Mouse (Mus musculus): Measurements from ENCODE around the gene Olfr494. TPM values are rescaled to one million over a fixed set of nuclear protein-coding genes. Genes with fewer than 3 reads are reported as not detected.

Gene Olfr494
- not detected in 2 replicates for polyA plus RNA-seq (2012; ENCODE audit: insufficient read depth, low replicate concordance)

- Histone ChIP-seq H3K4me1 (no peaks in the 10 kb centered on the region), H3K4me3 (replicated peaks) (no peak within 1 kb of the TSS), H3K9me3 (peaks cover 4% of the 10 kb centered on the region; the same call in 1 of the 2 replicates), H3K36me3 (replicated peaks; ENCODE audit: low read length) (no peaks in the 10 kb centered on the region), H3K27me3 (replicated peaks) (no peaks in the 10 kb centered on the region)
- no peak for TF ChIP-seq GATA1 (IDR thresholded peaks at IDR 0.05; ENCODE audit: borderline replicate concordance, low read length)
- TF ChIP-seq FLI1 (IDR thresholded peaks at IDR 0.05; ENCODE audit: low read length), result no peak
Observed at GRCm38 (mm10) chr7:108365035-108365434, at the start of gene Olfr494. Gene Olfr494, plus strand, starts transcription at chr7:108365335.

DNA sequence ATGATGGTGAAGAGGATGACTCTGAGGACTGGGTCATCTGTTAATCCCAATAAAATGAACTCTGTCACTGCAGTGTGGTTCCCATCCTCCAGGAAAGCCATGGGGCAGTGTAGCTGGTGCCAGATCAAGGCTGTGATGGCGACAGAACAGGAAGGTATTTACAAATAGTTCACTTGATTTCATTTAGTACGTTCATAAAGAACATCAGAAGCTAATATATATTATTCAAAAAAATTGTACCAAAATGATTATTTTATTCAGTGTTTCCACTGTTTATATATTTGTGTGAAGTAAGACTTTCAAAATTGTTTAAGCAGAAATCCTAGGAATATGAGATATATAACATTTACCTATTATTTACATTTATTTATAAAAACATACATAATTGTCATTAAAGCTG is 41.6 kb upstream of the Olfr494 start, which contains the start of gene Olfr492:
Gene Olfr492, minus strand, starts transcription at position 101 of the 400 bp plus-strand sequence.
- Histone ChIP-seq H3K9me3 (no peaks in the 10 kb centered on the region), H3K36me3 (replicated peaks; ENCODE audit: low read length) (no peaks in the 10 kb centered on the region), H3K4me3 (replicated peaks) (no peak within 1 kb of the TSS), H3K27me3 (replicated peaks) (no peaks in the 10 kb centered on the region), H3K4me1 (no peaks in the 10 kb centered on the region)
- no peak for TF ChIP-seq GATA1 (IDR thresholded peaks at IDR 0.05; ENCODE audit: borderline replicate concordance, low read length)
- TF ChIP-seq FLI1 (IDR thresholded peaks at IDR 0.05; ENCODE audit: low read length), result no peak

- no peaks in the 10 kb centered on the region for H3K9me3 ChIP-seq
- no peak within 1 kb of the TSS for H3K4me3 ChIP-seq (replicated peaks)
- H3K4me1 ChIP-seq, result no peaks in the 10 kb centered on the region
- H3K27me3 ChIP-seq (replicated peaks), result no peaks in the 10 kb centered on the region
- H3K36me3 ChIP-seq (replicated peaks; ENCODE audit: low read length), result no peaks in the 10 kb centered on the region
- TF ChIP-seq GATA1 (IDR thresholded peaks at IDR 0.05; ENCODE audit: borderline replicate concordance, low read length), result no peak
- no peak for TF ChIP-seq FLI1 (IDR thresholded peaks at IDR 0.05; ENCODE audit: low read length)
Observed at GRCm38 (mm10) chr7:108346879-108347278, 18.3 kb upstream of the Olfr494 start, which contains the start of gene Olfr493. Gene Olfr493, minus strand, starts transcription at chr7:108346979.

- Histone ChIP-seq H3K4me3 (replicated peaks) (no peak within 1 kb of the TSS), H3K4me1 (no peaks in the 10 kb centered on the region), H3K36me3 (replicated peaks; ENCODE audit: low read length) (no peaks in the 10 kb centered on the region), H3K9me3 (no peaks in the 10 kb centered on the region), H3K27me3 (replicated peaks) (no peaks in the 10 kb centered on the region)
- TF ChIP-seq FLI1 (IDR thresholded peaks at IDR 0.05; ENCODE audit: low read length) (no peak), GATA1 (IDR thresholded peaks at IDR 0.05; ENCODE audit: borderline replicate concordance, low read length) (no peak)
Observed at GRCm38 (mm10) chr7:108392867-108393266, 27.7 kb downstream of the Olfr494 start, which contains the start of gene Olfr495. Gene Olfr495, plus strand, starts transcription at chr7:108393167.

Other genes with a start within 250 kb of the Olfr494 start
- gene Olfr484, start 237.9 kb upstream of the Olfr494 start, polyA plus RNA-seq (2012; ENCODE audit: insufficient read depth, low replicate concordance), result not detected in 2 replicates
- not detected in 2 replicates for gene Olfr485, start 205.5 kb upstream of the Olfr494 start, polyA plus RNA-seq (2012; ENCODE audit: insufficient read depth, low replicate concordance)
- gene Olfr486, start 192.6 kb upstream of the Olfr494 start, polyA plus RNA-seq (2012; ENCODE audit: insufficient read depth, low replicate concordance), result not detected in 2 replicates
- not detected in 2 replicates for gene Olfr487, start 150.7 kb upstream of the Olfr494 start, polyA plus RNA-seq (2012; ENCODE audit: insufficient read depth, low replicate concordance)
- gene Olfr488, start 107.0 kb upstream of the Olfr494 start, polyA plus RNA-seq (2012; ENCODE audit: insufficient read depth, low replicate concordance), result not detected in 2 replicates
- gene Olfr490, start 76.4 kb upstream of the Olfr494 start, polyA plus RNA-seq (2012; ENCODE audit: insufficient read depth, low replicate concordance), result not detected in 2 replicates
- gene Olfr491, start 51.9 kb upstream of the Olfr494 start, polyA plus RNA-seq (2012; ENCODE audit: insufficient read depth, low replicate concordance), result not detected in 2 replicates
- gene Olfr492, start 41.7 kb upstream of the Olfr494 start, polyA plus RNA-seq (2012; ENCODE audit: insufficient read depth, low replicate concordance), result not detected in 2 replicates
- gene Olfr493, start 18.4 kb upstream of the Olfr494 start, polyA plus RNA-seq (2012; ENCODE audit: insufficient read depth, low replicate concordance), result not detected in 2 replicates
- gene Olfr495, start 27.8 kb downstream of the Olfr494 start, polyA plus RNA-seq (2012; ENCODE audit: insufficient read depth, low replicate concordance), result not detected in 2 replicates
- gene Olfr497, start 55.1 kb downstream of the Olfr494 start, polyA plus RNA-seq (2012; ENCODE audit: insufficient read depth, low replicate concordance), result not detected in 2 replicates
- gene Olfr498, start 100.0 kb downstream of the Olfr494 start, polyA plus RNA-seq (2012; ENCODE audit: insufficient read depth, low replicate concordance), result not detected in 2 replicates
- gene Olfr502, start 159.7 kb downstream of the Olfr494 start, polyA plus RNA-seq (2012; ENCODE audit: insufficient read depth, low replicate concordance), result not detected in 2 replicates
- not detected in 2 replicates for gene Olfr503, start 179.2 kb downstream of the Olfr494 start, polyA plus RNA-seq (2012; ENCODE audit: insufficient read depth, low replicate concordance)
- not detected in 2 replicates for gene Olfr504, start 200.5 kb downstream of the Olfr494 start, polyA plus RNA-seq (2012; ENCODE audit: insufficient read depth, low replicate concordance)
- gene Olfr506, start 245.5 kb downstream of the Olfr494 start, polyA plus RNA-seq (2012; ENCODE audit: insufficient read depth, low replicate concordance), result not detected in 2 replicates

Data from megakaryocyte, embryonic 14.5 days (primary cell).